Mouse (Mus musculus) embryo, embryonic 10.5 days (tissue): ENCODE measurements around the gene 1700067P10Rik.

Source experiments
- DNase-seq: peaks from one replicate; pipeline ENCODE4 v3.0.0-alpha.2; 2015; ENCODE audit warnings: low spot score

The 1700067P10Rik gene

DNA sequence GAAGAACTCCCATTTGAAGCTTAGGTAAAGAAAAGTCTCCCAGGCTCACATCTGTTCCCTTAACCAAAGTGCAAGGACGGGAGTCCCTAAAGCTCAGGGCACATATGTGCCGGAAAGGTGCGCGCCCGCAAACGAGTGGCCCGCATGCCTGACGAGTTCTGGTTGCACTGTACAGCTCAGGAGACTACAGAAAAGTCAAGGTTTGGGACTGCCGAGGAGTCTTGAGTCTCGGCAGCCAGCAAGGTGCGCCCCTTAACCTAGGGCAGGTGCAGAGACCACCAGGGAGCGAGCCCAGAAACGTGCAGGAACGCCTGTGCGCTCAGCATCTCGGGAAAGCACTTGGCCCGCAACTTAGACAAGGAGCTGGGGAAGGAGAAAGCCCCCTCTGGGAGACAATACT is 7.2 kb downstream of the 1700067P10Rik start:
- DNase-seq: no peak

DNA sequence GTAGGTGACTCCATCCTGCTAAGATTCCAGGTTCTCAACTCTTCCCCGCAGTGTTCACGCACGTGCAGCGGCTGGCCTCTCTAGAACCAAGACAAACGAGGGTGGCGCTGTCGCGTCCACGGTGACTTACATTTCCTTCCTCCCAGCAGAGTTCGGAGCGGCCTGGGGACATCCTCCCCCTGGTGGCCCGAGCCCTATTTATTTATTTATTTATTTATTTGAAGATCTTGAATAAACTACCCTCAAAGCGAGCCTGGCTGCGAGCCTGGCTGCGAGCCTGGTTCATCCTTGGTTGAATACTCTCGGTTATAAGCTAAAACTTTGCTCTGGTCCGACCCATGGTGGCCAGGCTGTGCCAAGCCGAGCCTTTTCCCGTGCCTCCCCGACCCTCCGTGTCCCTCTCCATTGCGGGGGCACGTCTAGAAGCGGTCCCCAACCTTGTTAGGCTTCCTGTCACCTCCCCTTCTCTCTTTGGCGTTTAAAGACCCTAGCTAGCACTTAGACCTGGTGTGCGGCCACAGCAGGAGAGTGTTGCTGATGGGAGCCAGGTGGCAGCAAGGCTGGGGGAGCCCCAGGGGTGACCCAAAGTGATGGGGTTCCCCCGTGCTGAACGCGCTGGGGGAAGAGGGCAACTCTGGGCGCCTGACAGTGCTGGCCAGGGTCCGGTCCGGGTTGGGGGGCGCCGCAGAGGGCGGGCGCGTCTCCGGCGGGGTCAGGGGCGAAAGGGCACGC is 8.1 kb downstream of the 1700067P10Rik start:
- DNase-seq: peak; percentile 79

DNA sequence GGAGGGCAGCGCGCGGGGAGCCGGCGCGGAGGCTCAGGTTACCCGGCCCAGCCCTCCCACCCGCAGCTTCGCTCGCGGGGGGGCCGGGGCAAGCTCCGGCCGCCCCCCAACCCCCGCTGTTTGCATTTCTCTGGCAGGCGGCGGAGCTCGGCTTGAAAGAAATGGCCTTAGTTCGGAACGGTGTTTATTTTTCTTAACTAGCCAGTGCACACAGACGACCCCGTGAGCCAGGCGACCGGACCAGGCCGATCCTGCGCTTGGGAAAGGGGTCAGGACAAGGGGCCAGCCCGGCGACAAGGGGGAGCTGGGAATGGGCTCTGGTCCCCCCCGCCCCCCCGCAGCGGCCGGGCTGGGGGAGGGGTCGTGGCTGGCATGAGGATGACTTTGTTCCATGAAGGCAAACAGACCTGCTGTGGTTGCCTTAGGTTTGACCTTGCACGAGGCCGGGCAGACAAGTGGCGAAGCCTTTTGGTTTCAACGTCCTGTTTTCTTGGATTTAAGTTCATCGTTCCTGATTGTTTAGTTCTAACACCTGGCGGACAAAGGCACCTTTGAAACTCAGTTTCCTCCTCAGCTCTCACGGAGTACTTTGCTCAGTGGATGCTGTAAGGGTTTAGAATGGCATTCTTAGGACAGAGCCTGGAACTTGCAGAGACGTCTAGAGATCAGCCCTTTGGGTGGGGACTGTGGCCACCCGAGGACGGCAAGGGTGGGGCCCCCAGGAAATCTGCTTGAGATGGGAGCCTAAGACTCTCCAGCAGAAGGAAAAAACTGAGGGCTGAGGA is 8.8 kb downstream of the 1700067P10Rik start:
- DNase-seq: peak; percentile 83

DNA sequence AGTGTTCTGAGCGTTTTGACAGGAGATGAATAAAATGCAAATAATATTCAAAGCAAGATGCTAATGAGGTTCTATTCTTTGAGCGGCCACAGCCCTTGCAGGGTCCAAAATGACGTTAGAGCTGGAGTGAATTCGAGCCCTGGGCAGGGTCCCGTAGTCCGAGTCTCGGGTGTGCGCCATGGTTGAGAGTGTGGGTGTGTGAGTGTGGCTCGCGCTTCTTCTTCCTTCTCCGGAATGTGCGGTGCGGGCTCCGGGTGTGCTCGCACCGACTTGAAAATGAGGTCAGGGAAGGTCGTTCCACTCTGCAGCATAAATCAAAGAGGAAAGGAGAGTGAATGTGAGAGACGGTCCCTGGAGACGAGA is 9.4 kb downstream of the 1700067P10Rik start:
- DNase-seq: peak; percentile 74

GRCm38 (mm10) chr17:48099312-48099711 is 10.2 kb downstream of the 1700067P10Rik start:
- no peak for DNase-seq

DNA sequence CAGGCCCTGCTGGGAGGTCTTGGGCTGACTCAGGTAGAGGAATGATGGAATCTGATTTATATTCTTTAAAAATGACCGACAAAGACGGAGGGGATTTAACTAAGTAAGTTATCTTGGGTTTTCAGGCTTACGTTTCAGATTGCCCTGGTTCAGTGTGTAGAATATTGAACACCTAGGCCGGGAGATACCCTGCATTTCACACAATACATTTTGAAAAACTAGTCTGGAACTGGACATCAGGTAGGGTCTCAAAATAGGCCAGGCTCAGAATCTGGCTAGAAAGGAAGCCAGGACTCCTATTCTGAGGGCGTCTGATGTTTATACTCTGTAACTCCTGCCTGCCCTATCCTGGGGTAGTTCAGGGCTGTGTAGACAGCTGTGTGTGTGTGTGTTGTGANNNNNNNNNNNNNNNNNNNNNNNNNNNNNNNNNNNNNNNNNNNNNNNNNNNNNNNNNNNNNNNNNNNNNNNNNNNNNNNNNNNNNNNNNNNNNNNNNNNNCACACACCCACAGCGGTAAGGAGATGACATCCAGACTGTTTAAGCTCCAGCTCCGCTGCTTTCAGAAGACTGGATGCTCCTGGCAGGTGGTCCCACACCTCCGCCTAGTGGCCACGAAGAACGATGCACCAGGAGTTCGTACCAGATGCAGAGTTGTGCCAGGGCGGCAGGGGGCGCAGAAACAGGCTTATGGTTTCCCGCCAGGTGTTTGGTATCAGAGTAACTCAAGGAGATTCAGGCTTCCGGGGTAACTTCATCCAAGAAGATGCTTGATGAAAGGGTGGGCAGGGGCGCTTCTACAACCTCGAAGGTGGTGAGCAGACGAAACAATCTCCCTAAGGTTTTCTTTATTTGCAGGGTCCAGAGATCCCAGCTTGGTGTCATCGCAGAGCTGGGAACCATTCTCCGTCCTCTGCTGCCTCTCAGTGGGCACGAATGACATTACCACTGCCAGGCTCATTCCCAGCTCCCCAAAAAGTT is 11.6 kb downstream of the 1700067P10Rik start:
- DNase-seq: peak; percentile 95

- DNase-seq: no peak
These were observed 18.2 kb downstream of the 1700067P10Rik start for GRCm38 (mm10) chr17:48107333-48107732.

GRCm38 (mm10) chr17:48107862-48108261 is 18.7 kb downstream of the 1700067P10Rik start:
- DNase-seq: no peak

DNA sequence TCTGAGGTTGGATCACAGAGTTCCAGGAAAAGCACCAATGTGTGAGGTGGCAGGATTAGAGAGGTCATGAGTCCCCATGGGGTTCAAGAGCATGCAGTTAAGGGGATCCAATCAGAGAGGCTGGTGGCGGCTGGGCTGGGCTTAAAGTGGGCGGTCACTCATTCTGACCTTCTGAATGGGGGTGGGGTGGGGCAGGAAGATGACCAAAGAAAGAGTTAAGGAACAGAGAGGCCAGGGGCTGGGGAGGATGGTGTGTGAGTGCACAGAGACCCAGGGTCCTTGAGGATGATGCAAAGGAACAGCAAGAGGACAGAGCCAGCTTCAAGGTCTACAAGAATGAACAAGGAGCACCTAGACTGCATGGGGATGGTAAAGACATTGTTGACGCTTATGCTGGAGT is 19.4 kb downstream of the 1700067P10Rik start:
- DNase-seq: no peak

- peak; percentile 76 for DNase-seq
These were observed 21.6 kb downstream of the 1700067P10Rik start for GRCm38 (mm10) chr17:48110547-48111287.

GRCm38 (mm10) chr17:48118570-48118969 is 29.5 kb downstream of the 1700067P10Rik start:
- DNase-seq: no peak

DNA sequence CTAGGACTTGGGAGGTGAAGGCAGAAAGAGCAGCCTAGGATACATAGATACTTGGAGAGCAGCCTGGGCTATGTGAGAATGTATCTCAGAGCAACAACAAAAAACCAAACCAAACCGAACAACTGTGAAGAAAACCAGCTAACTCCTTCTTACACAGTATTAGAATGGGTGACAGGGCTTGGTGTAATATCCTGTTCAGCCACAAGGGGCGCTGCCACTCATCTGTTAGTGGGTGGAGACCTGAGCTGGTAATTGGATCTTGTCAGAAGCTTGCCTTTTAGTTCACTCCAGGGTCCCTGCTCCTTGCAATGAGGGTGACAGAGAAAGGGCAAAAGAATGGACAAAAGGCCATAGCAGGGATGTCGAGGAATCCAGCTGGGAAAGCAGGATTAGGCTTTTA is 30.5 kb downstream of the 1700067P10Rik start:
- DNase-seq: peak; percentile 90

DNA sequence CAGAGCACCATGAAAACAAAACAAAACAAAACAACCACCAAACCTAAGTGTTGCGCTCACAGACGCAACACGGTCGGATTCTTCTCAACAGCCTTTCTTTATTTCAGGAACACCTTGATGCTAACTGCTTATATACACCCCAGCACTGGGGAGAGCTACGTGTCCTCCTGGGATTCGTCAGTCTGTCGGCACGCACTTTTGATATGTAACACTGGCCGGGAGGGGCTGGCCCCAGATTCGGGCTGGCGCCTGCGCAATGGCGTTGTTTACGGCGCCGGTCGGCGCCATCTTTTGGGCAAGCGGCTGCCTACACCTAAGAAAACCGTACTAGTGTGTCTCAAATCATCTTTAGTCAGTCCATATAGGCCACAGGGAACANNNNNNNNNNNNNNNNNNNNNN is 31.3 kb downstream of the 1700067P10Rik start:
- no peak for DNase-seq

DNA sequence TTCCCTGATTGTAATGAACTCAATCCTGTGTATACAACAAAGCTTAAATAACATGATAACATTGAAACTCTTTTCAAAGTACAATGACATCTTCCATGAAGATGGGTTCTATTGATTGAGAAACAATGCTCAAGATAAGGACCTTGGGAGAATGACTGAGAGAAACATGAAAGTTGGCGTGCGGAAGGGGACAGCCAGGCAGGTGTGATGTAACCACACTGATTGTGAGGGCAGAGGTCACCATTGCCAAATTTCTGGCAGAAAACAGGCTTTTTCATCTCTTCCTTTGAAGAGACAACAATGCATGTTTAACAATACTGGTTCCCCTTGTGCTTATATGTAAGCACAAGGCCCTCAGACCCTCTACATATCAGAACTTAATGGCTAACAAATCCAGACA is 43.7 kb downstream of the 1700067P10Rik start:
- DNase-seq: no peak
